Mouse (Mus musculus): ENCODE measurements around the gene Eif4a1. TPM values are rescaled to one million over a fixed set of nuclear protein-coding genes. Genes with fewer than 3 reads are reported as not detected.

The Eif4a1 gene
- total RNA-seq, 2 experiments from 2014 or later = 188 to 222 TPM

Small RNA genes lying within 50 kb of the gene (microRNA-seq; reads per million reads assigned to microRNA genes)
- 6.5 to 7.4 reads per million in 2 experiments for gene Mir1934 (ENCODE audit: borderline number of aligned reads in 2 of 2)
- 0 reads per million in 2 experiments for gene Mir467f (ENCODE audit: borderline number of aligned reads in 2 of 2)

Other genes with a start within 250 kb of the Eif4a1 start
- under 1 TPM; 0.33 to 0.57 TPM for gene Dnah2, start 123.3 kb downstream of the Eif4a1 start, total RNA-seq (2021)
- 10 to 100 TPM; 77.4 to 98.0 TPM for gene Efnb3, start 112.2 kb downstream of the Eif4a1 start, total RNA-seq (2021)
- 1 to 10 TPM; 5.1 to 6.3 TPM for gene Wrap53, start 92.2 kb downstream of the Eif4a1 start, total RNA-seq (2021)
- 10 to 100 TPM; 13.9 to 17.0 TPM for gene Trp53, start 92.1 kb downstream of the Eif4a1 start, total RNA-seq (2021)
- gene Atp1b2, start 66.5 kb downstream of the Eif4a1 start, total RNA-seq (2021) = 10 to 100 TPM; 20.9 to 22.5 TPM
- not detected for gene Shbg, start 54.5 kb downstream of the Eif4a1 start, total RNA-seq (2021)
- gene Sat2, start 50.4 kb downstream of the Eif4a1 start, total RNA-seq (2021) = 1 to 10 TPM; 3.7 to 4.1 TPM
- 10 to 100 TPM; 87.3 to 98.6 TPM for gene Fxr2, start 39.4 kb downstream of the Eif4a1 start, total RNA-seq (2021)
- gene Sox15, start 17.1 kb downstream of the Eif4a1 start, total RNA-seq (2021) = not detected
- 10 to 100 TPM; 14.9 to 16.2 TPM for gene Mpdu1, start 9.8 kb downstream of the Eif4a1 start, total RNA-seq (2021)
- gene Cd68, start 6.3 kb downstream of the Eif4a1 start, total RNA-seq (2021) = 1 to 10 TPM; 8.7 to 9.1 TPM
- 10 to 100 TPM; 30.4 to 31.8 TPM for gene Senp3, start 9.7 kb upstream of the Eif4a1 start, total RNA-seq (2021)
- 1 to 10 TPM; 1.4 to 2.4 TPM for gene Tnfsf13, start 13.4 kb upstream of the Eif4a1 start, total RNA-seq (2021)
- gene Tnfsf12, start 23.4 kb upstream of the Eif4a1 start, total RNA-seq (2021) = 10 to 100 TPM; 16.3 to 21.0 TPM
- gene Tnfsfm13, start 23.7 kb upstream of the Eif4a1 start, total RNA-seq (2021) = 1 to 10 TPM; 4.4 to 4.6 TPM
- 10 to 100 TPM; 30.1 to 35.4 TPM for gene Polr2a, start 86.2 kb upstream of the Eif4a1 start, total RNA-seq (2021)
- not detected for gene Slc35g3, start 89.5 kb upstream of the Eif4a1 start, total RNA-seq (2021)
- 10 to 100 TPM; 39.0 to 43.1 TPM for gene Zbtb4, start 93.5 kb upstream of the Eif4a1 start, total RNA-seq (2021)
- 1 to 10 TPM; 3.6 to 4.3 TPM for gene Chrnb1, start 123.5 kb upstream of the Eif4a1 start, total RNA-seq (2021)
- gene Fgf11, start 129.4 kb upstream of the Eif4a1 start, total RNA-seq (2021) = 1 to 10 TPM; 2.4 to 3.0 TPM
- gene Tmem102, start 133.2 kb upstream of the Eif4a1 start, total RNA-seq (2021) = under 1 TPM; 0.41 to 0.56 TPM
- not detected for gene Gm39566, start 142.9 kb upstream of the Eif4a1 start, total RNA-seq (2021)
- gene Spem2, start 146.0 kb upstream of the Eif4a1 start, total RNA-seq (2021) = not detected
- gene Spem1, start 149.8 kb upstream of the Eif4a1 start, total RNA-seq (2021) = not detected
- gene Nlgn2, start 165.4 kb upstream of the Eif4a1 start, total RNA-seq (2021) = 1 to 10 TPM; 4.6 to 4.8 TPM
- 100 to 1,000 TPM; 189 to 220 TPM for gene Tmem256, start 166.1 kb upstream of the Eif4a1 start, total RNA-seq (2021)
- gene Plscr3, start 174.0 kb upstream of the Eif4a1 start, total RNA-seq (2021) = 10 to 100 TPM; 24.6 to 26.7 TPM
- under 1 TPM; 0.08 to 0.11 TPM for gene Tnk1, start 186.3 kb upstream of the Eif4a1 start, total RNA-seq (2021)
- gene Tmem95, start 205.6 kb upstream of the Eif4a1 start, total RNA-seq (2021) = not detected
- gene Kctd11, start 209.0 kb upstream of the Eif4a1 start, total RNA-seq (2021) = 1 to 10 TPM; 2.6 to 2.8 TPM
- gene Acap1, start 223.1 kb upstream of the Eif4a1 start, total RNA-seq (2021) = under 1 TPM; 0.78 to 0.89 TPM
- gene 2810408A11Rik, start 228.6 kb upstream of the Eif4a1 start, total RNA-seq (2021) = under 1 TPM; 0.73 to 0.89 TPM
- gene Neurl4, start 228.6 kb upstream of the Eif4a1 start, total RNA-seq (2021) = 10 to 100 TPM; 40.2 to 47.4 TPM
- 10 to 100 TPM; 28.2 to 32.1 TPM for gene Gps2, start 241.5 kb upstream of the Eif4a1 start, total RNA-seq (2021)
- 100 to 1,000 TPM; 420 to 449 TPM for gene Eif5a, start 249.5 kb upstream of the Eif4a1 start, total RNA-seq (2021)